Mouse (Mus musculus) kidney, adult 2 months (tissue): ENCODE data around the gene Eml1. TPM values are rescaled to one million over a fixed set of nuclear protein-coding genes. Genes with fewer than 3 reads are reported as not detected.
"Not testable (repeated sequence)": the region's sequence is repeated elsewhere in the genome, so short reads cannot be mapped to it uniquely, and the experiment has no call there.

Experiments used
- DNase-seq: peaks from one replicate; pipeline ENCODE4 v3.0.0; 2021
- H3K27ac ChIP-seq: fragments of 200-500 bp; 2 replicates; pipeline ENCODE4 v1.5.1; 2012; ENCODE audit warnings: low read depth, low read length, control low read depth, inconsistent platforms; ENCODE audit not compliant: insufficient read depth
- H3K27me3 ChIP-seq: fragments of 200-500 bp; replicated peaks from 2 replicates; pipeline ENCODE4 v1.6.1; 2012; ENCODE audit warnings: mild to moderate bottlenecking, moderate library complexity, low read length, inconsistent platforms; ENCODE audit not compliant: control insufficient read depth, insufficient read depth
- H3K36me3 ChIP-seq: fragments of 200-500 bp; 2 replicates; pipeline ENCODE4 v1.6.1; 2012; ENCODE audit warnings: mild to moderate bottlenecking, moderate library complexity, low read length, inconsistent platforms; ENCODE audit not compliant: control insufficient read depth, insufficient read depth
- H3K4me1 ChIP-seq: fragments of 200-500 bp; 2 replicates; pipeline ENCODE4 v1.6.1; 2011; ENCODE audit warnings: low read length; ENCODE audit not compliant: control insufficient read depth, insufficient read depth
- H3K4me3 ChIP-seq: fragments of 200-500 bp; 2 replicates; pipeline ENCODE4 v1.5.1; 2011; ENCODE audit warnings: mild to moderate bottlenecking, low read depth, low read length, control low read depth; ENCODE audit not compliant: insufficient read depth
- CTCF ChIP-seq: fragments of 200-500 bp; conservative IDR thresholded peaks from 2 replicates; pipeline ENCODE4 v1.5.1; 2011; ENCODE audit warnings: low read depth, mild to moderate bottlenecking, control low read depth, low read length, moderate library complexity, mixed read lengths; ENCODE audit not compliant: insufficient read depth, insufficient read length
- POLR2A ChIP-seq: fragments of 200-500 bp; IDR thresholded peaks from one replicate; pipeline ENCODE4 v1.6.1; 2011; ENCODE audit warnings: low read depth, low read length, control low read depth
- WGBS: fragments of 180-500 bp; shearing (Covaris S2); methylation state at CpG from one replicate; pipeline ENCODE4 v1.1.7; 2018; 5-methylcytosine and 5-hydroxymethylcytosine counted together
- polyA plus RNA-seq: library from polyadenylated mRNA; depleted of rRNA; stranded (reverse); fragments of >200 nt; gene quantifications from 2 replicates; pipeline ENCODE4 v1.2.3, GENCODE M21; 2012

The Eml1 gene
- polyA plus RNA-seq, 1 experiment: 14.2 TPM

GRCm38 (mm10) chr12:108490336-108490735 is 119.6 kb downstream of the Eml1 start:
- 90% methylated on average over 6 of the region's 6 CpGs for WGBS
- H3K4me3 ChIP-seq: no peak overlapping the region
- H3K27me3 ChIP-seq: no peaks in the 10 kb centered on the region
- TF ChIP-seq POLR2A: no peak
- TF ChIP-seq CTCF: no peak
- no peaks in the 10 kb centered on the region for H3K36me3 ChIP-seq
- H3K4me1 ChIP-seq: no peaks in the 10 kb centered on the region
- no peak overlapping the region for H3K27ac ChIP-seq
- DNase-seq: no peak

GRCm38 (mm10) chr12:108490954-108491353 is 120.2 kb downstream of the Eml1 start:
- Histone ChIP-seq H3K4me3 (no peak overlapping the region), H3K27me3 (no peaks in the 10 kb centered on the region), H3K36me3 (no peaks in the 10 kb centered on the region), H3K4me1 (no peaks in the 10 kb centered on the region), H3K27ac (no peak overlapping the region)
- DNase-seq: no peak
- 68% methylated on average over 7 of the region's 7 CpGs for WGBS
- TF ChIP-seq CTCF: no peak
- TF ChIP-seq POLR2A: no peak

GRCm38 (mm10) chr12:108494011-108494541 is 123.3 kb downstream of the Eml1 start:
- WGBS: 14% methylated on average over 4 of the region's 4 CpGs

GRCm38 (mm10) chr12:108495455-108496235 is 124.9 kb downstream of the Eml1 start:
- Histone ChIP-seq H3K4me1 (no peaks in the 10 kb centered on the region), H3K4me3 (no peak overlapping the region), H3K27me3 (no peaks in the 10 kb centered on the region), H3K36me3 (no peaks in the 10 kb centered on the region), H3K27ac (peak overlapping the region; percentile 36; the same call in 1 of the 2 replicates)
- WGBS: 66% methylated on average over 8 of the region's 8 CpGs
- no peak for TF ChIP-seq POLR2A
- TF ChIP-seq CTCF: no peak
- DNase-seq: peak; percentile 25

More at GRCm38 (mm10) chr12:108494011-108494541, 123.3 kb downstream of the Eml1 start:
- Histone ChIP-seq H3K4me1 (no peaks in the 10 kb centered on the region), H3K36me3 (no peaks in the 10 kb centered on the region), H3K27me3 (no peaks in the 10 kb centered on the region), H3K4me3 (no peak overlapping the region), H3K27ac (peak overlapping the region; percentile 4; the same call in 1 of the 2 replicates)
- TF ChIP-seq POLR2A: no peak
- peak; percentile 43 for TF ChIP-seq CTCF
- peak; percentile 80 for DNase-seq

- Histone ChIP-seq H3K27ac (no peak overlapping the region), H3K4me1 (peaks cover 5% of the 10 kb centered on the region; the same call in 1 of the 2 replicates), H3K4me3 (no peak overlapping the region), H3K27me3 (no peaks in the 10 kb centered on the region), H3K36me3 (no peaks in the 10 kb centered on the region)
- TF ChIP-seq CTCF (no peak), POLR2A (no peak)
- WGBS: 55% methylated on average over 10 of the region's 10 CpGs
- DNase-seq: no peak
Measured at GRCm38 (mm10) chr12:108503064-108503463, 132.3 kb downstream of the Eml1 start.

- peak; percentile 27 for DNase-seq
- Histone ChIP-seq H3K27ac (no peak overlapping the region), H3K27me3 (no peaks in the 10 kb centered on the region), H3K4me1 (peaks cover 5% of the 10 kb centered on the region; the same call in 1 of the 2 replicates), H3K4me3 (no peak overlapping the region), H3K36me3 (no peaks in the 10 kb centered on the region)
- 41% methylated on average over 16 of the region's 16 CpGs for WGBS
- TF ChIP-seq POLR2A: no peak
- no peak for TF ChIP-seq CTCF
Measured at GRCm38 (mm10) chr12:108503582-108503981, 132.8 kb downstream of the Eml1 start.

- 92% methylated on average over 2 of the region's 2 CpGs for WGBS
- TF ChIP-seq CTCF: no peak
- TF ChIP-seq POLR2A: no peak
- no peak overlapping the region for H3K4me3 ChIP-seq
- no peak overlapping the region for H3K27ac ChIP-seq
- H3K27me3 ChIP-seq: no peaks in the 10 kb centered on the region
- no peak for DNase-seq
- H3K4me1 ChIP-seq: peaks cover 5% of the 10 kb centered on the region; the same call in 1 of the 2 replicates
- no peaks in the 10 kb centered on the region for H3K36me3 ChIP-seq
Measured at GRCm38 (mm10) chr12:108505846-108506245, 135.1 kb downstream of the Eml1 start.

- 82% methylated on average over 3 of the region's 3 CpGs for WGBS
- H3K27me3 ChIP-seq, H3K4me3 ChIP-seq, H3K36me3 ChIP-seq, H3K4me1 ChIP-seq, DNase-seq, H3K27ac ChIP-seq: not testable (repeated sequence)
Measured at GRCm38 (mm10) chr12:108507046-108507445, 136.3 kb downstream of the Eml1 start.
